Mouse (Mus musculus) C2C12 (cell line): ENCODE measurements around the gene Net1.

Experiments
- CTCF ChIP-seq: IDR thresholded peaks from one replicate; pipeline ENCODE4 v1.5.1; 2011; ENCODE audit not compliant: control insufficient read depth, insufficient read depth, insufficient read length
- MAX ChIP-seq: IDR thresholded peaks from one replicate; pipeline ENCODE4 v1.6.1; 2011; ENCODE audit warnings: mild to moderate bottlenecking, control low read depth

- no peak for TF ChIP-seq CTCF
- TF ChIP-seq MAX, result no peak
Measured at GRCm38 (mm10) chr13:3890061-3890460, 28.0 kb downstream of the Net1 start.
